Mouse (Mus musculus): ENCODE data around the gene Apon. TPM values are rescaled to one million over a fixed set of nuclear protein-coding genes. Genes with fewer than 3 reads are reported as not detected.

Gene Apon
- polyA plus RNA-seq (2015; fragmentation: Nextera tagmentation; extraction: Ambion mirVana), result 0.97 and 1.8 TPM in 2 replicates

GRCm38 (mm10) chr10:128253677-128254255 lies at the start of gene Apon:
TSS of gene Apon (plus strand) at chr10:128254096.

GRCm38 (mm10) chr10:128211390-128212108 lies 42.3 kb upstream of the Apon start, which contains the start of gene Spryd4:
TSS of gene Spryd4 (minus strand) at chr10:128211807.

GRCm38 (mm10) chr10:128225538-128225937 lies 28.4 kb upstream of the Apon start, which contains the start of gene Mip:
TSS of gene Mip (plus strand) at chr10:128225838.

GRCm38 (mm10) chr10:128231697-128232419 lies 22.0 kb upstream of the Apon start, which contains the start of gene Timeless:
TSS of gene Timeless (plus strand) at chr10:128232065.

GRCm38 (mm10) chr10:128268371-128268770 lies 14.5 kb downstream of the Apon start, which contains the start of gene Apof:
TSS of gene Apof (plus strand) at chr10:128268671.

GRCm38 (mm10) chr10:128270287-128270841 lies 16.5 kb downstream of the Apon start, which contains the start of gene Stat2:
TSS of gene Stat2 (plus strand) at chr10:128270559.

GRCm38 (mm10) chr10:128298702-128299171 lies 44.8 kb downstream of the Apon start, which contains the start of gene Il23a:
TSS of gene Il23a (minus strand) at chr10:128298752.

GRCm38 (mm10) chr10:128303126-128304021 lies 49.5 kb downstream of the Apon start, which contains the start of gene Pan2:
TSS of gene Pan2 (plus strand) at chr10:128303335.

Other genes with a start within 250 kb of the Apon start
- 0.28 and 1.3 TPM in 2 replicates for gene Hsd17b6, start 246.5 kb upstream of the Apon start, polyA plus RNA-seq (2015; fragmentation: Nextera tagmentation; extraction: Ambion mirVana)
- 30.2 and 33.2 TPM in 2 replicates for gene Prim1, start 238.9 kb upstream of the Apon start, polyA plus RNA-seq (2015; fragmentation: Nextera tagmentation; extraction: Ambion mirVana)
- gene Naca, start 218.5 kb upstream of the Apon start, polyA plus RNA-seq (2015; fragmentation: Nextera tagmentation; extraction: Ambion mirVana), result 713 and 807 TPM in 2 replicates
- 289 and 319 TPM in 2 replicates for gene Ptges3, start 195.1 kb upstream of the Apon start, polyA plus RNA-seq (2015; fragmentation: Nextera tagmentation; extraction: Ambion mirVana)
- 1,494 and 2,088 TPM in 2 replicates for gene Atp5b, start 170.8 kb upstream of the Apon start, polyA plus RNA-seq (2015; fragmentation: Nextera tagmentation; extraction: Ambion mirVana)
- gene Baz2a, start 162.5 kb upstream of the Apon start, polyA plus RNA-seq (2015; fragmentation: Nextera tagmentation; extraction: Ambion mirVana), result 7.6 and 11.3 TPM in 2 replicates
- 23.6 and 24.9 TPM in 2 replicates for gene Rbms2, start 73.8 kb upstream of the Apon start, polyA plus RNA-seq (2015; fragmentation: Nextera tagmentation; extraction: Ambion mirVana)
- gene Gls2, start 59.6 kb upstream of the Apon start, polyA plus RNA-seq (2015; fragmentation: Nextera tagmentation; extraction: Ambion mirVana), result 2.2 and 2.7 TPM in 2 replicates
- 23.9 and 27.8 TPM in 2 replicates for gene Spryd4, start 42.3 kb upstream of the Apon start, polyA plus RNA-seq (2015; fragmentation: Nextera tagmentation; extraction: Ambion mirVana)
- gene Mip, start 28.3 kb upstream of the Apon start, polyA plus RNA-seq (2015; fragmentation: Nextera tagmentation; extraction: Ambion mirVana), result not detected in 2 replicates
- gene Timeless, start 22.0 kb upstream of the Apon start, polyA plus RNA-seq (2015; fragmentation: Nextera tagmentation; extraction: Ambion mirVana), result 14.5 and 19.1 TPM in 2 replicates
- gene Apof, start 14.6 kb downstream of the Apon start, polyA plus RNA-seq (2015; fragmentation: Nextera tagmentation; extraction: Ambion mirVana), result 60.4 and 84.4 TPM in 2 replicates
- 14.1 and 24.5 TPM in 2 replicates for gene Stat2, start 16.5 kb downstream of the Apon start, polyA plus RNA-seq (2015; fragmentation: Nextera tagmentation; extraction: Ambion mirVana)
- gene Il23a, start 44.7 kb downstream of the Apon start, polyA plus RNA-seq (2015; fragmentation: Nextera tagmentation; extraction: Ambion mirVana), result 0.14 and 0.21 TPM in 2 replicates
- gene Pan2, start 49.2 kb downstream of the Apon start, polyA plus RNA-seq (2015; fragmentation: Nextera tagmentation; extraction: Ambion mirVana), result 10.9 and 16.2 TPM in 2 replicates
- 400 and 428 TPM in 2 replicates for gene Cnpy2, start 68.4 kb downstream of the Apon start, polyA plus RNA-seq (2015; fragmentation: Nextera tagmentation; extraction: Ambion mirVana)
- 71.7 and 98.5 TPM in 2 replicates for gene Cs, start 83.6 kb downstream of the Apon start, polyA plus RNA-seq (2015; fragmentation: Nextera tagmentation; extraction: Ambion mirVana)
- 18.7 and 34.1 TPM in 2 replicates for gene Coq10a, start 114.9 kb downstream of the Apon start, polyA plus RNA-seq (2015; fragmentation: Nextera tagmentation; extraction: Ambion mirVana)
- 6.2 and 9.2 TPM in 2 replicates for gene Ankrd52, start 123.0 kb downstream of the Apon start, polyA plus RNA-seq (2015; fragmentation: Nextera tagmentation; extraction: Ambion mirVana)
- 1.5 and 1.7 TPM in 2 replicates for gene Slc39a5, start 147.1 kb downstream of the Apon start, polyA plus RNA-seq (2015; fragmentation: Nextera tagmentation; extraction: Ambion mirVana)
- gene Nabp2, start 157.4 kb downstream of the Apon start, polyA plus RNA-seq (2015; fragmentation: Nextera tagmentation; extraction: Ambion mirVana), result 66.1 and 77.6 TPM in 2 replicates
- 28.0 and 29.6 TPM in 2 replicates for gene Rnf41, start 157.6 kb downstream of the Apon start, polyA plus RNA-seq (2015; fragmentation: Nextera tagmentation; extraction: Ambion mirVana)
- gene Smarcc2, start 205.2 kb downstream of the Apon start, polyA plus RNA-seq (2015; fragmentation: Nextera tagmentation; extraction: Ambion mirVana), result 49.6 and 55.3 TPM in 2 replicates
- 1,391 and 2,048 TPM in 2 replicates for gene Myl6, start 240.0 kb downstream of the Apon start, polyA plus RNA-seq (2015; fragmentation: Nextera tagmentation; extraction: Ambion mirVana)
- 1.8 and 4.1 TPM in 2 replicates for gene Myl6b, start 244.6 kb downstream of the Apon start, polyA plus RNA-seq (2015; fragmentation: Nextera tagmentation; extraction: Ambion mirVana)

Measured in adrenal gland, postnatal 0 days (tissue).